Mouse (Mus musculus): Measurements from ENCODE around the gene Ccdc58. TPM values are rescaled to one million over a fixed set of nuclear protein-coding genes. Genes with fewer than 3 reads are reported as not detected.

Gene Ccdc58
- 10 to 100 TPM; 10.2 to 12.3 TPM for total RNA-seq (2023)

DNA sequence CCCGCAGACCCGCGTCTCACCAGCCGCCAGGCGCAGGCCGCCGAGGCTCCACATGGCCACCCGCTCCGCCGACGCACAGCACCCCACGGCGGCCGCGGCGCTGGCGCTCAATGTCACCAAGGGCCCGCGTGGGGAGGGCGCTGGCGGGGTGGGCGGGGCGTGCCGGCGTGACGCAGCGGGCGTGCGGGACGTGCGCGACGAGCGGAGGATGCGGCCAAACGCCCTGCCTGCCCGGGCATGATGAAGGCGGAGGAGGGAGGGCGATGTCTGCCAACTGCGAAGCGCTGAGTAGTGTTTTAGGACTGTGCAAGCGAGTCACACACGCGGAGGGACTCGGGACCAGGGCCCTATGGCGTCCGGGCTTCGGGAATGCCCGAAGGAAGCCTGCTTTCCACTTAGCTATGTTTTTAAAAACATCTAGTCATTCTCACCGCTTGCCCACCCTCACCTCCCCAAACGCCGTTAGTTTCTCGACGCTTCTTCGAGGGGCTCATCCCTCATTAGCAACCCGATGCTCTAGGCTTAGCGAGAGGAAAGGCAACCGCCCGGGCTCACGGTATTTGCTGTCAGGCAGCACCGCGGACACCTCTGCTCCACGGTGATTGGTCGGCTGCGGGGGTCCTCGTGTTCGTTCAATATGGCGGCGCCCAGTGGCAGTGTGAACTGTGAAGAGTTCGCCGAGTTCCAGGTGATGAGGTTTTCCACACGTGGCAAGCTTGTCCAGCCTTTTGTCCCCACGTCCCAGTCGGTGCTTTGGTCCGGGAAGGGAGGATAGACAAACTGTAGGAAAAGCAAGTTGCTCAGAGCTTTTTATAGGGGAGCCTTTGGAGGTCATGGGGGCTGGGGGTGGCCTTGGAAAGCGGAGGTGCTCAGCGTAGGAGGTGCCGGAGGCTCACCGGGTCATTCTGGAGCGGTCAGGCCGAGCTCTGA, at the start of gene Ccdc58, which contains the start of gene Fam162a:
Gene Ccdc58 (plus strand): TSS at position 236 of the 930 bp plus-strand sequence.
Gene Fam162a (minus strand): TSS at position 145 of the 930 bp plus-strand sequence.

DNA sequence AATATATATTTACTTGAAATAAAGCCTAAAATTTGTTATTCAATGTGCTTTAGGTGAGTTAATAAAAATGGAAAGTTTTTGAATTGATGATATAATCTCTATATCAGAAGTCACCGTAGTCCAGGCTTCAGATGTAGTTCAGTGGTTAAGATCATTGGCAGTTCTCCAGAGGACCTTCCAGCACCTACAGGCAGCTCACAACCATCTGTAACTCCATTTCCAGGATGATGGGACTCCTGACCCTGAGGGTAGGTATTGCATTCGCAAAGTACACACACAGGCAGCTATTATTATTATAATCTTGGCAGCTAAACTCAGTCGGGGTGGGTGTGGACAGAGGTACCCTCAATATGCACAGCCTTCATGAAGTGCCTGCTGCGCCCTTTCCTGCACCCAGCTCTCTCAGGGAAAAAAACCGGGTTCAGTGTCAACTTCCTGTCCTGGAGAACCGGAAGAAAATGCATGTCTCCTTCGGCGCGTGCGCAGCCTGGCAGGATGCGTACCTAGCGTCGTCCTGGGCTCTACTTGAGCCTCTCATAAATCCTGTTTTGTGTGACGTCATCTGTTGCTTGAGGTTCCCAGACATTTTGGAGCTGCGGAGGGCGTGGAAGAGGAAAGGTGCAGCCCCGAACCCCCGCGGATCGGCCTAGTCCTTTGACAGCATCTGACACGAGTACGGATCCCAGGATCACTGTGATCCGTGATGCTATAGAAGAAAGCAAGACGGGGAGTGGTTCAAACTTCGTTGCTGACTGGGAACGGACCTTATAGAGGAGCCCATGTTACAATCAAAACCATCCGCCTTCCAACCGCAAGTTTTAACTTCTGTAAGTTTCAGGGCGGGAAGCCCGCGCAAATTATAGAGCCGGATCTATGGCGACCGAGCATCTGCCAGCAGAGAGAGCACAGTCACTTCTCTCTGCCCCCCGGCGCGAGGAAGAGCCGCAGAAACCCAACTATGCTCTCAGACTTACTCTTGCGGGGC, 30.6 kb upstream of the Ccdc58 start, which contains the start of gene Wdr5b:
Gene Wdr5b (plus strand): TSS at position 551 of the 985 bp plus-strand sequence.

DNA sequence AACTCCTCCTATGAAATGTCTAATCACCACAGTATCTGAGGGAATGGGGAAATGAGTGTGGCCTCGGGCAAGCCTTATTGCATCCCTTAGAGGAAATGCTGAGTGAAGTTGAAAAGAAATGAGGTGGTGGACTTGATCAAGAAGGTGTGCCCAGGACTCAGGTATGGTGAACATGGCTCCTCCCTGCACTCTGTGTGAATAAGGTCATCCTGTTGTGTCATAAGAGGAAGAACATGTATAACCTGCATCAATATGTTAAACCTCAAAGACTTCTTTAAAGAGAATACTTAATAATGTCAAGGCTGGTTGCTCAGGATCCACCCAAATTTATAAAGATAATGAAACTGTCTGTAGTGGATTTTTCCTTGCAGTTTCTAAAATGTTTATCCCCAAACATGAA, 59.7 kb downstream of the Ccdc58 start, which contains the start of gene Csta1:
Gene Csta1 (minus strand): TSS at position 101 of the 400 bp plus-strand sequence.

Other genes with a start within 250 kb of the Ccdc58 start
- gene Parp14, start 200.1 kb upstream of the Ccdc58 start, total RNA-seq (2023): 10 to 100 TPM; 22.1 to 23.3 TPM
- gene Parp9, start 133.2 kb upstream of the Ccdc58 start, total RNA-seq (2023): 10 to 100 TPM; 20.8 to 22.7 TPM
- 10 to 100 TPM; 18.5 to 21.5 TPM for gene Dtx3l, start 132.5 kb upstream of the Ccdc58 start, total RNA-seq (2023)
- gene Kpna1, start 92.9 kb upstream of the Ccdc58 start, total RNA-seq (2023): 10 to 100 TPM; 40.0 to 43.1 TPM
- gene Wdr5b, start 30.5 kb upstream of the Ccdc58 start, total RNA-seq (2023): 1 to 10 TPM; 4.5 to 5.0 TPM
- 10 to 100 TPM; 15.1 to 15.7 TPM for gene Fam162a, start 91 bp upstream of the Ccdc58 start, total RNA-seq (2023)
- gene Csta1, start 59.6 kb downstream of the Ccdc58 start, total RNA-seq (2023): not detected
- 10 to 100 TPM; 57.4 to 66.5 TPM for gene Stfa2l1, start 85.1 kb downstream of the Ccdc58 start, total RNA-seq (2023)
- gene Gm5483, start 112.5 kb downstream of the Ccdc58 start, total RNA-seq (2023): 10 to 100 TPM; 25.4 to 28.3 TPM
- gene Gm5416, start 138.7 kb downstream of the Ccdc58 start, total RNA-seq (2023): not detected
- not detected for gene 2010005H15Rik, start 149.8 kb downstream of the Ccdc58 start, total RNA-seq (2023)
- gene Stfa1, start 205.3 kb downstream of the Ccdc58 start, total RNA-seq (2023): 1 to 10 TPM; 3.9 to 5.7 TPM